Mouse (Mus musculus) embryo, embryonic 11 days (tissue): ENCODE data around the gene Cyp27b1.
A peak's percentile ranks its signal among the peaks of the same experiment; 100 is the strongest.
"Not testable (repeated sequence)": the region's sequence is repeated elsewhere in the genome, so short reads cannot be mapped to it uniquely, and the experiment has no call there.

Experiments
- DNase-seq: peaks from one replicate; pipeline ENCODE4 v3.0.0-alpha.2; 2015

Cyp27b1 gene

DNA sequence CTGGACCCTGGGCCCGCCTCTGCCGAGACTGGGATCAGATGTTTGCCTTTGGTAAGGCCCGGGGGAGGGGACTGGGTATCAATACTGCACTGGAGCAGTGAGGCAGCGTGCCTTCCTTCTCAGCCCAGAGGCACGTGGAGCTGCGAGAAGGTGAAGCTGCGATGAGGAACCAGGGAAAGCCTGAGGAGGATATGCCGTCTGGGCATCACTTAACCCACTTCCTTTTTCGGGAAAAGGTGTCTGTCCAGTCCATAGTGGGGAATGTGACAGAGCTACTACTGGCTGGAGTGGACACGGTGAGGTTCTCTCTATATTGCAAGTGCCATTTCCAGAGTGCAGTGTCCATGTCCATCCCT, 2.0 kb downstream of the Cyp27b1 start:
- DNase-seq: no peak

DNA sequence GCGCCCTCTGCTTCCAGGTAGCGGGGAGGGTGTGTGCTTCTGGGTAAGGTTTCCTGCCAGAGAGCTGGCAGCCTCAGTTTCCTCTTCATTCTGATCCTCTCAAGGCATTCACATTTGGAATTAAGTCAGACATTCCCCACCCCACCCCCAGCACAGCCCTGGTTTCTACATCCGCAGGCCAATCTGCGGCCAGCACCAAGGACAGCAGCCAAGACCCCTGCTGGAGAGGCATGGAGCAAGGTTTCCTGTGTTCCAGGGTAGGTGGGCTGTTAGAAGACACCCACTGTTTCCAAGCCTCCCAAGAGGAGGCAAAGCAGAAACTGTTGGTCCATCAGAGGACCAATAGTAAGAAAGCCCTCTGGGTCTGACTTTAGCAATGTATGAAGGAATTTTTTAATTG, 6.6 kb downstream of the Cyp27b1 start:
- peak; percentile 54 for DNase-seq

DNA sequence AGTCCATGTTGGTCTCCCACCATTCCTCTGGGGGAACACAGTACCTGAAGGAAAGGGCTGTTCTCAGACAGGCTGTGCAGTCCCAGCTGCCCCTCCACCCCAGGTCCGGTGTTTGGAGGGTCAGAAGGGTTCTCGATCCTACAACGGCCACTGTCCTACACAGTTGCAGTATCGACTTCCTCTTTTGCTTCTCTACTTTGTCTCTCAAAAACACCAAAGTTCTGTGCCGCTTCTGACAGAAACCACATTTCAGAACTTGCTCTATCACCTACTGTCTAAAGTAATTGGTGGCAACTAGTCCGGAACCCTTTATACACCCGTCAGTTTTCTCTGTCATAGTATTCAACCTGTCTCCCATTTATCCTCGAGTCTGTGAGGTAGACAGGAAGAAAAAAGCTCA, 7.4 kb downstream of the Cyp27b1 start:
- DNase-seq: no peak

DNA sequence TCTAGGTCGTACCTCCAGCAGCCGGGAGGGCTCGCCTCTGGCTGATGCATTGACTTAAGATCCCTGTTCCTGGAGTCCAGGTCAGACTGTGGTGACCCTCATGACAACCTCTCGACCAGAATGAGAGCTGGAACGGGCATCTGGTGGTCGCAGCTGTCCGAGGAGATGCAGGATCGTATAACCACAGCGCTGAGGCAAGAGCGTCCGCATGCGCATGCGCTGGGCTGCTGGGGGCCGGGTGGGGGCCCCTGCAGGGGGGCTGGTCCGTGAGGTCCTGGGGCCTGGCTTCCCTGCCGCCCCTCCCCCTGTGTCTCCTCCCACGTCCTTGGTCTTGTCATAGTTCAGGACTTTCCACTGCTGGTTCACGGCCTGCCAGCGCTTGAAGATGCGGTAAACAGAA, 8.4 kb downstream of the Cyp27b1 start:
- DNase-seq: no peak

DNA sequence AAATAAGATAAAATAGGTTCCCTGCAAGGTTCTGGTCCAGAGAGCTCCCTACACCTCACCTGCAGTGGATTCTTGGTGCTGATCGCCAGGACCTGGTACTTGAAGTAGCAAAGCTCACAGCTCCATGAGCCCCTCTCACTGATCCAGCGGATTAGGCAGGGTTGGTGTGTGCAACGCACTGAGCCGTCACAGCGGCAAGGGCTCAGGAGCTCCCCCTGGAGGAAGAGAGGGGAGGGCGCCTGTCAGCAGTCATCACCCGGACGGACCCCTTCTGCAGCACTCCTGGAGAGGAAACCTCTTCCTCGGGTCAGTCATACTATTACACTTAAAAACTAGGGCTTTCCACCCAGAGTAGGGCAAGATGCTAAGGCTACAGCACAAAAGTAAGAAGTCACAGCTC, 10.1 kb downstream of the Cyp27b1 start:
- DNase-seq: peak; percentile 89

DNA sequence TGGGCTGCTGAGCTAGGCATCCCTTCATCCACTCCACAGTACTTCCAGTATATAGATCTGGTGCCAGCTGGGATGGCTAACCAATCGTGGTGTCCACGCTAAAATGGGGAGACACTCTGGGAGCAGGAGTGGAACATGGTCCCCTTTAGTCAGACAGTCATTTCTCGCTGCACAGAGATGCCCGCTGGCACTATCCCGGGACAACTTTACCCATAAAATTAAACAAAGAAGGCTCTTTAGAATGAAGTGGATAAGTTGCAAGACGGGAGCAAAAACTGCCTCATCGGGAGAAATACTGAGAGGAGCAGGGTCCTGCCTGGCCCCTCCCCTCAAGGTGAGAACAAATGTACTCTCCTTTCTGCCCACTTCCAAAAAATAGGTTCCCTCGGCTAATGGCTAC, 10.7 kb downstream of the Cyp27b1 start:
- DNase-seq: no peak

DNA sequence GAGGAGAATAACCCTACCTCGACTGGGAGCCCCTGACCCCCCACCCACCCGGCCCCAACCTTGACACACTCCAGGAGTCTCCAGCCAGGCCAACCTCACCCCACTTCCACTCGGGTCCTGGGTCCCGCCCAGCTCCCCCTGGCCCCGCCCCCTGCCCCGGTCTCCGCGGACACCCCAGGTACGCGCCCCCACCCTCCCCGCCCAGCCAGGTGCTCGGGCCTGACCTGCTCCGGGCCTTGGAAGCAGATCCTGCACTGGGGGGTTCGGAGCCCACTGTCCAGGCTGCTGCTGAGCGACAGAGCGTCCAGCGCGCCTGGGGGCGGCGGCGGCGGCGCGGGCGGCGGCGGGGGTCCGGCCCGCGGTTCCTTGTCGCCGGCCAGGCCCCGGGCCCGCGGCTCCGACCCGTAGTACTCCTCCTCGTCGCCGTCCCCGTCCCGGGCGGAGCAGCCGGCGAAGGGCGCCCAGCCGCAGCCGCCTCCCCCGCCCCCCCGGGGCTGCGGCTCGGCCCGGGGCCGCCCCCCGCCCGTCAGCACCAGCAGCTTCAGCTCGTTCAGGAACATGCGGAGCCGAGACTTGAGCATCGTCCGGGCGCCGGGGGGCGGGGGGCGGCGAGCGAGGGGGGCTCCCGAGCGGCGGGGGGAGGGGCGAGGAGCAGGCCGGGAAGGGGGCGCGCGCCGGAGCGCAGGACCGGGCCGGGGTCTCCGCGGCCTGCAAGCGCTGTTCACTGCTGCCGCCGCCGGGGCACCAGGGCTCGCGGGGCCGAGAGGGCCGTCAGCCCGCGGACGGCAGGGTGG, 11.3 kb downstream of the Cyp27b1 start:
- DNase-seq: peak; percentile 70

DNA sequence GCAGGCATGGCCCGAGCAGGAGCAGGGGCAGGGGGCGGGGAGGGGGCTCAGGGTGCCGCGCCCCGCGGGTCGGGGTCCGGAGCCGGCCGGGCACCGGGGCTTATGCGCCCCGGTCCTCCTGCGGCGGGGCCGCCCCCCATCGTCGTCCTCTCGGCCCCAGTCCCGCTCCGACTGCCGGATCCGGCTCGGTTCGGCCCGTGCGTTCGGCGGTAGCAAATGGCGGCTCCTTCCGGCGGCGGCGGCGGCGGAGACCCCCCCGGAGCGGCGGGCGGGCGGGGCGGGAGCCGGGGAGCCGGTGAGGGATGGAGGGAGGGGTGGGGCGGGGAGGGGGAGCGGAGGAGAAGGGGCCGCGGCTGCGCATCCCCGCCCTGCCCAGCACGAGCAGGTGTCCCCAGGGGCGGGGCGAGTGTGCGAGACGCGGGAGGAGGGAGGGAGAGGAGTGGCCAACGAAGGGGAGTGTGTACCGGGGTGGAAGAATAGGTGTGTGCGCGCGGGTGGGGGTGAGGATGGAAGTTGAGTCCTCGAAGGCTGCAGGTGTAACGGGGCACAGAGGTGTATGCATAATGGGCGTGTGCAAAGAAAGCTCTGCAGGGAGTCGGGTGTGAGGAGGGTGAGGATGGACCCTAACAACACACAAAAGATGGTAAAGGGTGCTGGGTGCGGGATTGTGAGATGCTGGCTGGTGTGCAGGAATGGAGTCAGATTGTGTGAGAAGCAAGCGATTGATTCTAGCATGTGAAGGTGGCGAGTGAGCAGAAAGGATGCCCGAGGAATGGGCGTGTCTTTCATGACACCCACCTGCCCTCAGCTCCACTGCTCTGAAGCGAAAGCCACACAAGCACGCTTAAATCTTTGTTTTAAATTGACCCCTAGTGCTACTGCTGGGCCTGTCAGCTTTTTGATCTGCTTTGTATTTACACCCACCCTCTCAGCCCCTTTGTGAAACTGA, 12.2 kb downstream of the Cyp27b1 start, which contains the start of gene March9:
March9 (minus strand) TSS at position 217 of the 949 bp plus-strand sequence.
- DNase-seq: peak; percentile 87

DNA sequence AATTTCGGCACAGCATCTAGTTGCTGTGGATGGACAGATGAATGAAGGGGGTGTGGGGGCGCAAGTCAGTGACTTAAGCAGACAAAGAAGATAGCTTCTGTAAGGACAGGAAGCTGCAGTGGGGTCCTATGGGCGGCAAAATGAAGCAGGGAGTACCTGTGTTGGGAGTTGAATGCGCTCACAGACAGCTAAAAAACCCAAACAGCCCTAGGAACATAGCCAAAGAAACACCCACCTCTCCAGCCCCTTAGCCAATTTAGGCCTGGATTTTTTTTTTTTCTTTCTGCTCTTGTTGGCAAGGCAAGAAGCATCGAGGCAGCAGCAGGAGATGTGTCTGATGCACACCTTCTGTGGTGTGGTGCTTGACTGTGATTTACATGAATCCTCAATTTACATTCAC, 13.0 kb downstream of the Cyp27b1 start:
- no peak for DNase-seq

DNA sequence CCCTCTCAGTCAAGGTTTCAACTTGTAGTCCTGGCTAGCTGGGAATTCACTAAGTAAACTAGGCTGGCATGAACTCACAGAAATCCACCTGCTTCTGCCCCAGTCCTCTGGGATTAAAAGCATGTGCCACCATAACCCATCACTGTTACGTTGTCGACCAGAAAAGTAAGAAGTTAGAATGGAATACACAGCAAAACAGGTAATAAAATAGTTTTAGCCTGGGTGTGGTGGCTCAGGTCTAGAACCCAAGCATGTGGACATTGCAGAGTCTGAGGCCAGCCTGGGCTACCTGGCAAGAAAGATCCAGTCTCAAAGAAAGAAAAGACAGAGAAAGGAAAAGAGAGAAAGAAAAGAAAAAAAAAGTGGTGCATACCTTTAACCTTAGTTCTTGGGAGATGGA, 13.5 kb downstream of the Cyp27b1 start:
- no peak for DNase-seq

DNA sequence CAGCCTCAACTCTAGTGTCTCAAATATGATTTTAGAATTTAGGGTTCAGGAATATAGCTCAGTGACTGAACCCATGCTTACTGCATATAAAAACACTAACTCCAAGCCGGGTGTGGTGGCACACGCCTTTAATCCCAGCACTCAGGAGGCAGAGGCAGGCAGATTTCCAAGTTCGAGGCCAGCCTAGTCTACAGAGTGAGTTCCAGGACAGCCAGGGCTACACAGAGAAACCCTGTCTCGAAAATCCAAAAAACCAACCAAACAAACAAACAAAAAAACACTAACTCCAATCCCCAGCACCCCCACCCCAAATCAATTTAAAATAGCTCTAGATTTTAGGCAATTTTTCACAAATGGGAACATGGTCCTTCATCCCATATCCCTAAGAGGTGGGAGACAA, 14.1 kb downstream of the Cyp27b1 start:
- DNase-seq: not testable (repeated sequence)

DNA sequence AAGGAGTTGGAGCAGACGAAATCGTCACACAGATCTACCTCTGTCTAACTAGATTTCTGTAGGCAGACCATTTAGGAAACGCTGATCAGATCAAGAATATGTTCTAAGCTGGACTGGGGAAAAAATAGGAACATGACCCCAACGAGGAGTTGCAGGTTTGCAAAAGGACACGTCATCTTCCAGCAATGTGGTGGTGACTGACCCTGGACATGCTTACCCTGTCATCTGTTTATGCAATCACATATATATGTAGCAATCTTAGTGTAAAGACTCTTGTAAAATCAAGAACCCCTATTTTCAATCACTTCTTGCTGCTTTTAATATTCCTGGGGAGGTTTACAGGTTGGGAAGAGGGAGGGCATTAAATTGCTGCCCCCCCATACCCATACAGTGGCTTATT, 14.5 kb downstream of the Cyp27b1 start:
- no peak for DNase-seq

DNA sequence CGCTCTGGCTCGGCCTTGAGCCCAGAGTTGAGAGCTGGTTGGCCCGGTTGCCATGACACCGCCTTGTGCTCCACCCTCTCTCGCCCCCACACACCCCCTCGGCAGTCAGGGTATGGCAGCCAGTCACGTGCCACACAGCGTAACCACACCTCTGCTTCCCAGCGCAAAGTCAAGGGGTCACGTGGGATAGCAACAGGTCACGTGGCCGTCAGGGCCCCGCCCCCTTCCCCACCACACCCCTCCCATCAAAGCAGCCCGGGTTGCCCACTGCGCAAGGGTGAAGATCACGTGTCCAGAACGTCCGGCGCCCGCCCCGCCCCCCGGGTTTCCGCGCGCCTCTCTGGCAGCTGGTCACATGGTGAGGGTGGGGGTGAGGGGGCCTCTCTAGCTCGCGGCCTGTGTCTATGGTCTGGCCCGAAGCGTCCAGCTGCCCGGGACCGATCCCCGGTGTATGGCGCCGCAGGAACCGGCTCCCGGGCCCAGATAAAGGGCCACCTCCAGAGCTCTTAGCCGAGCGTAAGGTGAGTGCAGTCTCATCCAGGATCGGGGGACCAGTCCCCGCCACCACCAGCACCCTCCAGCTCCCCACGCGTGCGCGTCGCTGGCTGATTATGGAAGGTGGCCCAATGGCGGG, 15.3 kb downstream of the Cyp27b1 start, which contains the start of gene Cdk4:
Cdk4 (plus strand) TSS at position 296 of the 634 bp plus-strand sequence.
- DNase-seq: peak; percentile 99

DNA sequence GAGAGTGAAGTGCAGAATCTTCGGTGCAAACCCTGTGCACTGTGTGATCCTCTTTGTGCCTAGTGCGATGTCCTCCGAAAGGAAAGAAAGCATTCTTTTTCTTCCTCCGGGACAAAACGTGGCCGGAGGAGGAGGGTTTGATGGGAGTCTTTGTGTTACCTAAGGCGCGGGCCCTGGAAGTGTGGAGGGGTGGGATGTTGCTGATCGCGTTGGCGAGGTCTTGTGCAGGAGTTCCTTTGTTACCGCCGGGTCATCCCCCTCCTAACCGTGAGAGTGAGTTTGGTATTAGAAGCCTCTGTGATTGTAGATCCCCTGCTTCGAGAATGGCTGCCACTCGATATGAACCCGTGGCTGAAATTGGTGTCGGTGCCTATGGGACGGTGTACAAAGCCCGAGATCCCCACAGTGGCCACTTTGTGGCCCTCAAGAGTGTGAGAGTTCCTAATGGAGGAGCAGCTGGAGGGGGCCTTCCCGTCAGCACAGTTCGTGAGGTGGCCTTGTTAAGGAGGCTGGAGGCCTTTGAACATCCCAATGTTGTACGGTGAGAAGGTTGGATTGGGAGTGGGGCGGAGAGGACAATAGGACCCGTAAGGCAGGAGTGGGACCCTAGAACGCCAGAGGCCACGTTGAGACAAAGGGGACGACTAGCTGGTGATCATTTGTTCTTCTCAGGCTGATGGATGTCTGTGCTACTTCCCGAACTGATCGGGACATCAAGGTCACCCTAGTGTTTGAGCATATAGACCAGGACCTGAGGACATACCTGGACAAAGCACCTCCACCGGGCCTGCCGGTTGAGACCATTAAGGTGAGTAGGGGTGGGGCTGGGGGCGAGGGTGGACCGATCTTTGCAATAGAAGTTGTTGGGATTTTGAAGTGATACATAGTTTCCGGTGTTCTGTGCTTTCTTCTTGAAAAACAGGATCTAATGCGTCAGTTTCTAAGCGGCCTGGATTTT, 16.1 kb downstream of the Cyp27b1 start:
- no peak for DNase-seq

DNA sequence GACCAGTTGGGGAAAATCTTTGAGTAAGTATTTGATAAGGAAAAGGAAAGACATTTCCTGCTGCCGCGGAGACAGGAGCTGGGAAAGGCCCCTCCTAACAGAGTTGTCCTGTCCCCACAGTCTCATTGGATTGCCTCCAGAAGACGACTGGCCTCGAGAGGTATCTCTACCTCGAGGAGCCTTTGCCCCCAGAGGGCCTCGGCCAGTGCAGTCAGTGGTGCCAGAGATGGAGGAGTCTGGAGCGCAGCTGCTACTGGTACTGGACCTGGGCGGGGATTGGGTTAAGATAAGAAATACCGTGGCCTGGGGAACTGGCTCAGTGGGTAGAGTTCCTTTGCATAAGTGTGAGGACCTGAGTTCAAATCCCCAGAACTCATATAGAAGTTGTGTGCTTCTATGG, 17.9 kb downstream of the Cyp27b1 start:
- DNase-seq: no peak

DNA sequence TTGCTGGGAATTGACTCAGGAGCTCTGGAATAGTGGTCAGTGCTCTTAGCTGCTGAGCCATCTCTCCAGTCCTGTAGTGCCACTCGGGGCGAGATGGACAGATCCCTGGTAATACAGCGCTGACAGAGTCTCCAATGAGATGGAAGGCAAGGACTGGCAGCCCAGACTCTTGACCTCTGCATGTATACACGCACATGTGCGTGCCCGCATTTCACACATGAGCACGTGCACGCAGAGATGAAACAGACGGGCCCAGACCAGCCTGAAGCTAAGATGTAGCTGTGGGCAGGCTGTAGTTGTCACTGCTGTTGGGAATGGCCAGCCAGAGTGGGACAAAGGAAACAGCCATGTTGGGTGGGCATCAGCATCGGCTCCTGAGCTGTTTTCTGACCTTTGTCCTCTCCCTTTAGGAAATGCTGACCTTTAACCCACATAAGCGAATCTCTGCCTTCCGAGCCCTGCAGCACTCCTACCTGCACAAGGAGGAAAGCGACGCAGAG, 18.5 kb downstream of the Cyp27b1 start:
- no peak for DNase-seq

DNA sequence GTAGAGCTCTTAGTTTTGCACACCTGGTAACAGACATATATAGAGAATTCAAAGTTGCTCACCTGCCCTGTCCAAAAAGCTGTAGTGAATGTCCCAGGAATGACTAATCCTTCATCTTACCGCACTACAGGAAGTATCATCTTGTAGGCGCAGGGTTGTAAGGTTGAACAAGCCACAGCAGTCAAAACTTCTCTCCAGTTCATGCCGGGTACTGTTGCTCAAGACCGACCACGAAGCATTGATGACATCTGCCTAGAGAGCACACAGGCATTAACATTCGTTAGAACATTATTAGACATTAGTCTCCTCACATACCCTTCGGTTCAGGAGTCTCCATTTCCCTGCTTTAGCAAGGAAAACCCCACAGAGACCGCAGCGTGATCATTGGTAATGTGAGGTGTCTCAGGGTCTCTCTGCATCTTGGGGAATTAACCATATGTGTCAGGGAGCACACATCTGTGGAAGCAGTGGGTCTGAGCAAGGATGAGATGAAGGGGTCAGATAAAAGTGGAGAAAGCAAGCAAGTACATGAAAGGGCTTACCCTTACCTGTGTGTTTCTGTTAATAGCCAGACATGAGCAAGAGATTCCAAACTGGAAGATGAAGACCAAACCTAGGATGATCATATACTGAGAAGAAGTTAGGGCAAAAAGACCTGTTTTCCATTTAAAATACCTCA, 20.4 kb downstream of the Cyp27b1 start:
- DNase-seq: no peak

DNA sequence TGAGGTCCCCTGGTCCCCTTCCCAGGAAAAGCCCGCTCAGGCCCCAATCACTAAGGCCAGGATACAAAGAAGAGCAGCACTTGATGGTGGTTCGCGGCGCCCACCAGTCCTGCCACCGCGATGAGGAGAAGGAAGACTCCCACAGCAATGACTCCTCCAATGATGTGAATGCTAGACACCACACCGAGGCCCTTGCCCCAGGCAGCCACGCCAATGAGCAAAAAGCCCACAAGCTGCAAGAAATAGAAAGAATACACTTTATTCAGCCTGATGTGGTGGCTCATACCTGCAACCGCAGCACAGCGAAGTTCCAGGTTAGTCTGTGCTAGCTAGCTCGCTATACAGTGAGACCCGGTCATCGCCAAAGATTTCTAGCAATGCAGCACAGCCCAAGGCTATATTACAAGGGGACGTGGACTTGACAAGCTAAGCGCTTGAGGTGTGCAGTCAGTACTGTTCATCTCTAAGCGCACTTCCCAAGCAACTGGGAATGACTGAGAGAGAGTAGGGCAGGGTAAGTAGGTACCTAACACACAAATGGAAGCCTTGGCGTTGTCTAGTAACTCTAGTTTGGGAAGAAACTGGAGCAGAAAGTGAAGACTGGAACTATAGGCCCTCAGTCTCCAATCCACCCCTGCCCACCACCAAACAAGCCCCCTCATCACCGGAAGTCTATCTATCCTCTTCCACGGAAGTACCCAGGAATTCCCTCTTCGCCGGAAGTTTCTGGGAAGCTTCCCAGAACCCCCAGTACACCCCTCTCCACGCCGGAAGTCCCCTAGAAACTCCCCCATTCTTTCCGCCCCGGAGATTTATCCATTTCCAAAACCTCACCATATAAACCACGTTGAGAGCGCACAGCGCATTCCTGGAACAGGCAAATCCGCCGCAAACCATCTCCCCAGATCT, 21.5 kb downstream of the Cyp27b1 start:
- DNase-seq: peak; percentile 86

DNA sequence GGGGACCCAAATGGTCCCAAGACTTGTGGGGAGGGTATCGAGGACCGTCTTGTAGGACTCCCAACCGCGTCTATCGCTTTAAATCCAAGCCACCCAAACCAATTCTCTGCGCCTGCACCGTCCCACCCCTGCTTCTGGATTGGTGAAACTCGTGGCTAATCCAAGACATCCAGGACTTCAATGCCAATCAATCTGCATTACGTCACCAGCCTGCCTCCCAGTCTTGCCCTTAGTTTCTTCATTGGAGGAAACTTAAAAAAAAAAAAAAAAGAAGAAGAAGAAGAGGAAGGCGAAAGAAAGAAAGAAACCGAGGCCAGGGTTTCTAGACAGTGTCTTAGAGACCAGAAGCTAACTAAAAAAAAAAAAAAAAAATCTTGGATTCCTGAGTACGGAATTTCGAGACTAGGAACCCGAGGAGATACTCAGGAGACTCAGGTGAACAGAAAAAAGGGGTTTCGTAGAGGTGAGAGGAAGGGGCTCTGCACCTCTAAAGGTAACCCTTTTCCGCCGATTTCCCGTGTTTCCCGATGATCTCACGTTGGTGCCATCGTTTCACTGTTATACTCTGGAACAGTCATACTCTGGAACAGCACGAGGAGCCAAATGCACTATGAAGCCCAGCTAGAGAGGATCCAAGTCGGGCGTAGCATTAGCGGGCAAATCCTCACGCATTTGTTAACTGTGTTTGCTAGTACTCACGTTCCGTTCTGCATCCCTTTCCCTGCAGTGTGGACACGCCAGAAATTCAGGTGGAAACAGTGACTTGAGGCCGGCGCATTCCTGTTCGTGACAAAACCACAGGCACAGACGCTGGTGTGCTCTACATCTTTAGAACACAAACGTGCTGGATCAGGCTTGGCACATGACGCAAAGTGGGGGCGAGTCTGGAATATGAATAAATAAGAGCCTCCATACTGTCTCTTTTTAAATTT, 22.4 kb downstream of the Cyp27b1 start, which contains the start of gene Tspan31:
Tspan31 (minus strand) TSS at position 75 of the 932 bp plus-strand sequence.
- peak; percentile 96 for DNase-seq
